Mouse (Mus musculus) A20 (cell line): ENCODE data around the gene Fhad1.
A peak's percentile ranks its signal among the peaks of the same experiment; 100 is the strongest.
"Not testable (repeated sequence)": the region's sequence is repeated elsewhere in the genome, so short reads cannot be mapped to it uniquely, and the experiment has no call there.

Experiments
- DNase-seq: peaks from one replicate; pipeline ENCODE4 v3.0.0-alpha.2; 2011; ENCODE audit warnings: low read depth, low spot score

The Fhad1 gene

DNA sequence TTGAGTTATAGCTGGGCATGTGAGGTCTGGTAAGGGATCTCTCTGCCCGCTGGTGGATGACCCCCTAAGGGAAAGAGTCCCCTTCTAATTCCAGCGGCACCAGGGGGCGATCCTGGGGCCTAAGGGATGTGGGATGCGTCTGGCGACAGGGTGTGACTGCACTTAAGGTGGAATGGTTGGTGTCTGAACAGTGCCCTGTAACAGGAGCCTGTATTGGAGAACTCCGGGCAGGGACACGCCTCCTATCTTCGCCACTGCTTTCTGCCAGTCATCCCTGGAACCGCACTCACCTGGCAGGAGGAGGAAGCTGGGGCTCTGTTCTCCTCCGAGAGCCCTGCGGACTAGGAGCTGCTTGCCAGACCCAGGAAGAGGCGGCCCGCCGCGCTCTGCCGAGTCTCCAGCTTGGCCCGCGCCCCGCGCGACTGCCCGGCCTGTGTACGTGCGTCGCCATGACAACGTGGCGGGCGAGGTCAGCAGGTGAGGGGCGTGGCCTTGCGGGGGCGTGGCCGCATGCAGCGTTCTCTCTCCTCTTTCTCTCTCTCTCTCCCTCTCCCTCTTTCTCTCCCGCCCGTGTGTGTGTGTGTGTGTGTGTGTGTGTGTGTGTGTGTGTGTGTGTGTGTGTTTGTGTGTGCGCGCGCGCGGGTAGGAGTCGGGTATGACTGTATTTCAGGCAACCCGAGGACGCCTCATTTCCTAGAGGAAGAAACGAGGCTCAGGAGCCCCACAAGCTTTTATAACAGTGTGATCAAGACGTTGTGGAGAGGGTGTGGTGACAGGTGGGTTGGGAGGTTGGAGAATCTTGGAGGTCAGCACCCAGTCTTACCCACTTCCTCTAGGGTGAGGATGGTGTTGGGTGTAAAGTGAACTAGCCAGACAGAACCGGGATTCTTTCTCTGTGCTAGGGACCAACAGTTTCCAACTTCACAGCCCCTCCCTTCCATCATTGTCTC lies at the start of gene Fhad1:
Gene Fhad1 (minus strand): TSS at position 424 of the 950 bp plus-strand sequence.
- peak; percentile 93 for DNase-seq

DNA sequence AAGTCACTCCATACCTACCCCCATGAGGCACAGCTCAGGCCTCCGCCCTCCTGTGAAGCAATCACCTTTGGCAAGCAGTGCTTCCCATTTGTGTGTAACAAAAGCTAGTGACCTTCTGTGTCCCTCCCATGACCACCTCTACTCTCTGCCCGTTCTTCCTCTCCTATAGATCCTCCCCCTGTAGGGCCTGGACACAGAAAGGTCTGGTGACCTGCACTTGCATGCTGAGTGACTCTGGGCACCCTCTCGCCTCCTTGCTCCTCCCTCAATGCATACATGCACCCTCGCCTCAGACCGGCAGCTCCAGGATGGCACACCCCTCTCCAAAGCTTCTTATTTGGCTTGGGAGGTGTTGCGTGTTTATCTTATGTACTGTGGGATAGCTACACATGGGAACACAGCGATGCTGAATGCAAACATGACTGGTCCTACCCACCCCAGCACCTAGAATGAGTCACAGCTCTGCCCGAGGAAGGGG lies 48.2 kb upstream of the Fhad1 start:
- no peak for DNase-seq

DNA sequence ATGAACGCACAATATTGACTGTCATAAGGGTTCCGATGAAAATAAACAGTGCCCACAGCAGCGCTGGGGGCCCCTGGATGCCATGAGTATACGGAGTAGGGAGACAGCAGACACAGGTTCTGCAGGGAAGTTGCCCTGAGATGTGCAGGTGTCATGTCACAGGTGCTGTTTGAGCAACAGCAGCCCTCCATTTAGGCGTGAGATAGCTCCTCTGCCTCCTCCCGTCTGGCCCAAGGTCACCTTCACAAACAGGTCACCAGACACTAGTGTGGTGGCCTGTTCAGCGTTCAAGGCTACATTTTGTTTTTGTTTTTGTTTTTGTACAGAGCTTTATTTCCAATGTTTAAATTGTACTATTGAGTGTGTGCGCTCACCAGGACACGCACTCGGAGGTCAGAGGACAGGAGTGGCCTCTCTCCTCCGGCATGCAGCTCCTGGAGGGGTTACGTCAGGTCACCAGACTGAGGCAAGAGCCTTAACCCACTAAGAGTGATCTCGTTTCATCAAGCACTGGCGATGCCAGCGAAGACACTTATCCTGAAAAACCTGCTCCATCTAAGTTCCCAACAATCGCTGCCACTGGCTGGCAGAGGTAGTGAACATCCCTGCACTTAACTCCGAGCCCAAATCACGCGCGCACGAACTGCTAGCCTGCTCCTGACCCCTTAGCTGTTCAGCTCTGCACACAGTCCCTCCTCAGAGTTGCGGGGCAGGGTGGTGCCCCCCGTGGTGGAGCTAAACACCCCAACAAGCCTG lies 46.8 kb upstream of the Fhad1 start:
- no peak for DNase-seq

DNA sequence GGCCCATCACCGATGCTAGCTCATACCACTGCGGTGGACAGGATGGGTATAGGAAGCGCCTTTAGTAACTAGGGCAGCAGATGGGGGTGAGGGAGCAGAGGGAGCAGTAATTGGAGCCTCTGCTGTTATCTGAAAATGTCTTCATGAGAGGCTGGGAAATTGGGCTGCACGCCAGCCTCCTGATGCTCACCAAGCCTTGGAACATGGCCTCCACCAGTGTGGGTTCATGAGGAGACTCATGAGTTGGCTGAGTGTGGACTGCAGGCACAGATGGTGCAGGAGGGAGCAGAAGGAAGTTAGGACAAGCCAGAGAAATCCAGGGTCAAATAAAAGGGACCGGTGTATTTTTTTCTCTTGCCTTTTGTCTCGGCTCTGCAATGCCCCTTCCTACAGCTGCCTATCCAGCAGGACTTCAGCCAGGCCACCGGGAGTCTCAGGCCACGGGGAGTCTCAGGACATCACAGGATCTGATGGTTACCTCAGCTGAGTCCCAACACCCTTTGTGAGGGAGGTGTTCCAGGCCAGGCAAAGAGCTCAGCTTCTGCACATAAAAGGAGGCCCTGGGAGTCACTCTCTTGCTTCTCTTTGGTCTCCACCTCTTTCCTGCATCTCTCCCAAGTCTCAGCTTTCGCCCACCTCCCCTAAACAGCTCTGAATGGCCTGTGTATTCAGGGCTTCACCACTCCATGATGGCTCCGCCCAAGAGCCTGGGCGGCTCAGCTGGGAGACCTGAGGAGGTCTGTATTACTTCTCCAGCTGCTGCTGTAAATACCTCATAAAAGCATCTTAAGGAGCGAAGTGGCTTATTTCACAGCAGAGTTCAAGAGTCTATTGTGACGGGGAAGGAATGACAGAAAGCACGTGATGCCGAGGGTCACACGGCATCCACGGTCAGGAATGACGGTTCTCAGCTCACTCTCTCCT lies 45.8 kb upstream of the Fhad1 start:
- no peak for DNase-seq

DNA sequence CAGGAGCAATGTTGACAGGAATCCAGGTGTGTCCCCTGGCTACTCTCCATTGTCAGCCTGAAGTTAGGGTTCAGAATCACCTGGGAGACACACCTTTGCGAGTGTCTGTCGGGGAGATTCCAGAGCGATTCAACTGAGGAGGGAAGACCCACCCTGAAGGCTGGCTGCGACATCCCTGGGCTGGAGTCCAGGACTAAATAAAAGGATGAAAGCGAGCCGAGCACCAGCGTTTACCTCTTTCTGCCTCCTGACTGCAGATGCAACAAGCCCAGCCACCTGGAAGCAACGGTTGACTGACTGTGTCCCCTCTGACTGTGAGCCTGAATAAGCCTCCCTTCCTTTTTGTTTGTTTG lies 44.9 kb upstream of the Fhad1 start:
- no peak for DNase-seq

DNA sequence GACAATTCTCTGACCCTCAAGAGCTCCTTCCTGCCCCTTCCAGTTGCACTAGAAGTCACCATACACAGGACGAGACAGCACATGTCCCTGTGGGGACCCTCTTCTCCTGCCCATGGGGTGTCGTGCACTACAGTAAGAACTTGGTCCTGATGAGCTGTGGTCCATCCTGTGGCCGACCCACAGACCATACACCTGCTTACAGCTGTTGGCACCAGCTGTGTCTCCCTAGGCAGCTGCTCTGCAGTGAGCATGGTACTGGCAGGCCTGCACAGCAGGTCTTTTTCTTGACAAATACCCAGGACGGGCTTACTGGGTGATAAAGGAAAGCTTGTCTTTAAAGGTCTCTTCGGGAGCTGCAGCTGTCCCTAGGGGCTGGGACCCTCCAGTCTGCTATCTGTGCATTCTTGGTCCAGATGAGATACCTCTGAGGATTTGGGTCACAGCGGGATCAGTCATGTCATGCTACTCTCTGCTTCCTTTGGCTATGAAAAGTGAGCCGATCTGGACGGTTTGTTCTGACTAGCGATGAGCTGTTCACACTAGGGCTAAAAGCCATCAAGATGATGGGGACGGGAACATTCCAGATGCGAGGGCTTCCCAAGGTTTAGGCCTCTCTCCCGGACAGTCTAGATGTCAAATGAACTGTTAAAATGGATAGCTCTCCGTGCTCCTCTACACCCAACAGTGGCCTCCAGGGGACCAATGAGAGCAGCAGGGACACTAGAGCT lies 44.4 kb upstream of the Fhad1 start:
- DNase-seq = no peak

DNA sequence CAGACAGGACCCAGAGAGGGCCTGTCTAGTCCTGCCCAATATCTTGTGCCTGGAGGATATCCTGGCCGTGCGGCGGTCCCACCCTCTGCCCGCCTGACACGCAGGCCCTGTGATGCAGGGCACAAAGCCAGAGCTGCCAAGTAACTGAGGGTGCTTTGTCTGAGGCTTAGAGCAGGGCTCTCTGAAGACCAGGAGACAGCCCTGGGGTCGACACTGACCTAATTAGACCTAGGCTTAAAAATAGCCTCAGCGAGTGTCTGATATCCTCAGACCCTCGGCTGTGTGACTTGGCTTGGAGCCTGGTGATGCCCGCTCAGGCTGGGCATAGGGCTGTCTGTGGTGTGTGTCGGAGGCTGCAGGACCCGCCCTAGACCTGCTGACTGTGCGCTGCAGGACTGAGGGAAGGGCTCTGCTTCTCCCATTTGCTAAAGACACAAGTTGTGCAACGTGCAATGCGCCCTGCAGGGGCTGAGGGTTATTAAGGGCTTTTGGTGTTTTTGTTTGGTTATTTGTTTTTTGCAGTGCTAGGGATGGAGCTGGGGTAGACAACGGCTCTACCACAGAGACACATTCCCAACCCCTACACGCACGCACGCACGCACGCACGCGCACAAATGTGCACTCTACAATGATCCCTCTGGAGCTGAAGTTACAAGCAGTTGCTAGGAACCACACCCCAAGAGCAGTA lies 42.8 kb upstream of the Fhad1 start:
- DNase-seq = no peak

DNA sequence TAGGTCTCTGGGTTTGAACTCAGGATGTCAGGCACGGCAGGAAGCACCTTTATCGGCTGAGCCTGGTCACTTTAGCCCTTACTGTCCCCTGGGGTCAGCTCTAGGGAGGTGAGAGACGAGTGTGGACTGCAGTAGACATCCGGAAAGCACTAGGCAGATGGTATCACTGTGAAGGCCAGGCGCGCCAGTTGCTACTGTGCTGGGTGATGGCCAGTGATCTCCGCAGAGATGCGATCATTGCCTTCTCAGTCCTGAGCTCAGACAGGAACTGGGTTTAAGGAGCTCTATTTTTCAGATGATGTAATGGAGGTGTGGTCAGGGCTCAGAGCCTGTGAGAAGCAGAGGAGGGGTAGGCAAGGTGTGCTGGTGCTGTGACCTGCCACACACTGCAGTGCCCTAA lies 40.7 kb upstream of the Fhad1 start:
- DNase-seq = no peak

DNA sequence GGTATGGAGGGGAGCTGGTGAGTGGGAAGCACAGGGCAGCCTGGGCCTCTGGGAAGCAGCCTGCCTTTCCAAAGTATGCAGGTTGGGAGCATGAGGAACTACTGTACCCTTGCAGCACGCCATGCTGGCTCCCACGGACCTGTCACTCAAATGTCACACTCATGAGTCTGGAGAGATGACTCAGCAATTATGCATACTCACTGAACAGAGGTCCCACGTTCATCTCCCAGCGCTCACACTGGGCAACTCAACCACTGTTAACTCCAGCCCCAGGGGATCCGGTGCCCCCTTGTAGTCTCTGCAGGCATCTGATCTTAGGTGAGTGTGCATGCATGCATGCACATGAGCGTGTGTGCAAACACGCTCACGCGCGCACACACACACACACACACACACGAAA lies 39.7 kb upstream of the Fhad1 start:
- no peak for DNase-seq

DNA sequence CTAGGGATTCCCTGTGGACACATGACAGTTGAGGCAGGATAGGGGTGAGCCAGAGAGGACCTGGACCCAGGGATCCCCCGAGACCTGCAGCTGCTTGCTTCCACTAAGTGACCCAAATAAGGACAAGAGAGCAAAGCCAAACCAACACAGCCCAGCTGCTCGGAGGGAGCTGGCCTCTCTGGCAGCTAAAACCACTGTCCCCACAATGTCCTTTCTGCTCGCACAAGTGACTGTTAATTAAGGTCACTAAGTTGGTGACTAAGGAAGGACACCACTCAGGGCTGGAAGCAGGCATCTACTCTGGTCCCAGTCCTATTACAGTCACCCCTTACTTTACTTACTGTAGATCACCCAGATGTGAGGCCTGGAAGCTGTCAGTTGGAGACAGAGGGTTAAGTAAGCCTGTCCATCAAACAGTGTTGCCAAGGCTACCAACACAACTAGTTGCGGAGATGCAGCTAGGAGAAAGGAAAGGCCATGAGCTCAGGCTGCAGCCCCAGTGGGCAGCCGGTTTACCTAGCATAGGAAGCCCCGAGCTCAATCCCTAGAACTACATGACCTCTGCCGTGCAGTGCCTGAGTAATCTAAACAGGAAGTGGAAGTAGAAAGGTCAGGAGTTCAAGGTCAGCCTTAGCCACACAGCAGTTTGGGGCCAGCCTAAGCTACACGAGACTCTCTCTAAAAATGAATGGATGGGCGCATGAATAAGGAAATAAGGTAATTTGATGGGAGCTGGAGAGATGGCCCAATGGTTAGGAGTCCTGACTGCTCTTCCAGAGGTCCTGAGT lies 39.0 kb upstream of the Fhad1 start:
- peak; percentile 20 for DNase-seq

DNA sequence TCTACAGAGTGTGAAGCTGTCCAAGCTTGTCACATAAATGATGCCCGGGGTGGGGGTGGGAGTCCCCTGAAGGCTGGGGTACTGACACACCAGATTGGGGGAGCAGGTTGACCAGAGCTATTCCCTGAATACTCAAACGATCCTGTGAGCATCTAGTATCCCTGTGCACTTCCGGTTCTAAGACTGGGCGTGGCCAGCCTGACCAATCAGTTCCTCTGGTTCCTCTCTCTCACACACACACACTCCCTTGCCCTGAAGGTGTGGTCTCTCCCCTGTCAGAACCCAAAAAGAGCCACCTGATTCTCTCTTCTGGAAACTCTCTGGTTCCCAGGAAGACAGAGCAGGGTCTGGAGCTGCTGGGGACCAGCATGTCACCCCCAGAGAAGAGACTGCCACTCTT lies 38.4 kb upstream of the Fhad1 start:
- DNase-seq = no peak

DNA sequence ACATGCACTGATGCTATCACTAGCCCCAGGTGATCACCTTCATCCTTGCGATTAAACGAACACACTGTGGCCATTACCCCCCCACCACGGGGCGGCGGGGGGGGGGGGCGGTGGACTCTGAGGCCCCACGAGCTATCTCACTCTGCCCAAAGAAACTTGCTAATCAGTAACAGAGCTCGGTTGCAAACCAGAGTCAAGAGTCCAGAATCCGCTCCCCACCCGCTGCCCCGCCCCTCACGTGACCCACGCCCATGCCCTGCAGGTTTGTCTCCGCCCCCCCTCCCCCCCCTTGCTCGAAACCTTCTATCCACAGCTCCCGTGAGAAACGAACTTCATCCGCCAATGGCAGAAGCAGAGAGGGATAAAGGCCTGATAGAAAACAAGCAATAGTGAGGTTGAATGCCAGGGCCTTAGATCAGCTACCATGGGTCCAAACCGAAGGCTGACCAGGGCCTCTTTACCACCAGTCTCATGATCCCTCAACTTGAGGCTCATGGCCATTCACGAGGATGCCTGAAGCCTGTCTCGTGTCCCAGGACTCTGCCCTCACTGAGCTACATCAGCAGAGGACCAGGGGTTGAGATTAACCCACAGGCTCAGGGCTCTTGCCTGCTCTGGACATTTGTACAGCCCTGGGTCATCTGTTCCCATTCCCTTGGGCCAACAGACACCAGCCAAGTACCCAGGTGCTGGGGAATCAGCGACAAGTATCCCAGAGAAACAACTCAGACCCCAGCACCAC lies 37.7 kb upstream of the Fhad1 start:
- no peak for DNase-seq

DNA sequence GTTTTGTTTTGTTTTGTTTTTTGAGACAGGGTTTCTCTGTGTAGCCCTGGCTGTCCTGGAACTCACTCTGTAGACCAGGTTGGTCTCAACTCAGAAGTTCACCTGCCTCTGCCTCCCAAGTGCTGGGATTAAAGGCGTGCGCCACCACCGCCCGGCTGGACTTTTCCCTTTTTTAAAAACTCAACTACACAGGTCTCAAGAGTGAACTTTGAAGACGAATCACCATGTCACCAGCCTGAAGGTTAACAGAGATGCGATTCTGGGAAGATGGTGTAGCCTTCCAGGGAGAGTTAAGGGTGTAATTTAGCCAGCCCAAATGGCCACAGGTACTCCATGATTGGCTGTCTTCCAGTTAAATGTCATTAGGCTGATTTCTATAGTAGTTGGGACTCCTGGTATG lies 37.0 kb upstream of the Fhad1 start:
- DNase-seq = not testable (repeated sequence)

DNA sequence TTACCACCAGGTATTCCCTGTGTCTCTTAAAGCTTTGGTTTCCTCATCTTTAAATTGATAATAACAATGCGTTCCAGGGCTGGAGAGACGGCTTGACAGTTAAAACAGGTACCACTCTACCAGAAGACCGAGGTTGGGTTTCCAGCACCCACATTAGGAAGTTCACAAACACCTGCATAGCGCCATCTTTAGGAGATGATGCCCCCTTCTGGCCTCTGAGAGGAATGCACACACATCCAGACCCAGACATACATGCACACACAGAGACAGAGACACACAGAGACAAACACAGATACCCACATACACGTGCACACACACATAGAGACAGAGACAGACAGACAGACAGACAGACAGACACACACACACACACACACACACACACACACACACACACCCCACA lies 35.1 kb upstream of the Fhad1 start:
- no peak for DNase-seq

DNA sequence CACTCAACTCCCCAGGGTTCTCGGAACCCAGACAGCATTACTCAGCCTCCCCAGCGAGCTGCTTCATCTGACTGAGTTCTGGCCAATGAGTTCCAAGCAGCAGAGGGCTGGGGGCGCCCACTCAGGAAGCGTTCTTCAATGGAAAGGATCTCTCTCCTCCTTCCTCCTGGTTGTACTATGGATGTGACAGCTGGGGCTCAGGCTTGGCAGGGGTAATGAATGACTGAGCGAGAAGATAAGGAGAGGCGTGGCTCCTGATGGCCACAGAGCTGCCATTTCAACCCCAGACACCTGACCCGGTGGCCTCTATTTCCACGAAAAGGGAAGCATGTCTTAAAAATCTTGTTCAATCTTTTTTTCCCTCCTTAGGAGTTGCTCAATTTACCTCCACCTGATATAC lies 33.5 kb upstream of the Fhad1 start:
- no peak for DNase-seq

DNA sequence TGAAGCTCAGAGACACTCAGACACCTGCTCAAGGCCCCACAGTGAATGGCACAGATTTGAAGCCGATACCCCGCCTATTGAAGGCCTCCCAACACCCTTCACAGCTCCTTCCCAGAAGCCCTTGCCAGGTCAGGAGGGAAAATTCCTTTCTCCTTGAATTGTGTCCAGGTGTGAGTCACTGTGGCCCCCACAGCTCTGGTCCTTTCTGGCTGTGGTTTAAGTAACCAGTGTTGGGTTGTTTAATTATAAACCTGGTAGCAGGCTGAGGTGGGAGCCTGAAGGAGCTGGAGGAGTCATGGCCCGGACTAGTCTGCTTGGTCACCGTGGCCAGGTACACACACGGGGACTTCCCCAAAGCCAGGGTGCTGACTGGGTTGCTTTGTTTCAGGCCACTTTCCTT lies 32.1 kb upstream of the Fhad1 start:
- no peak for DNase-seq

DNA sequence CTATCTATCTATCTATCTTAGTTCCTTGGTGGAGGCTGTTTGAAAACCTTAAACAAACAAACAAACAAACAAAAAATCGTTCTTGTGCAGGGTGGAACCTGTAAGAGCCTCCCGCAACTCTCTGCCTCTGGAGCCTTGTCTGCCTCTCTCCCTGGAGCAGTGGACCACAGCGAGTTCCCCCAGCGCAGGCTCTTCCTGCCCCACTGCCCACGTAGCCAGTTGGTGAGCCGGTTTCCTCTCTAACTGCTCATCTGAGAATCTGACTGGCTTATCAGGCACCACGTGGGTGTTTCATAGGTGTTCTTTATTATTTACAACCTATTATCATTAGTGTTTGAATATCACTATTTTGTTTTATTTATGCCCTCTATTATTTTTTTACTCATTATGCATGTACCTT lies 31.6 kb upstream of the Fhad1 start:
- DNase-seq = no peak

DNA sequence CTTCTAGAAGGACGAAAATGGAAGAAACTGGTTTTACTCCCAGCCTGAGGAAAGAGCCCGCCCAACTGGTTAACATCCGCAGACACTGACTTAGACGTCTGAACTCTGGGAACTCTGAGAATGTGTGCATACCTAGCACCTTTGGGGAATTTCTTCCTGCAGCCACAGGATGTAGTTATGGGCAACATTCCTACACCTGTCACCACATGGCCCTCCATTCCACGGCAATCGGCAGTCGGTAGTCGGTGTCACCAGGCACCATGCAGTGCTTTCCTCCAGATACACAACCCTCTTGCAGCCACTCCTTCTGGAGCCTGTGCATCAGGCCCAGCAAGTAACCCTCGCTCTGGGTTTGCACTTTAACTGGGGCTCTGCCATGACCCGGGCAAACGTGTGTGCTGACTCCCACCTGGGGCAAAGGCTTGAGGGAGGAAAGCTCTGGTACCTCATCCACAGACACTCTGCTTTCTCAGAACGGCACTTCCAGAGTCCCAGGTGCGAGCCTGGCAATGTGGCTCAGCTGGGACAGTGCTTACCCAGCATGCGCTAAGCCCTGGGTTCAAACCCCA lies 30.8 kb upstream of the Fhad1 start:
- no peak for DNase-seq

DNA sequence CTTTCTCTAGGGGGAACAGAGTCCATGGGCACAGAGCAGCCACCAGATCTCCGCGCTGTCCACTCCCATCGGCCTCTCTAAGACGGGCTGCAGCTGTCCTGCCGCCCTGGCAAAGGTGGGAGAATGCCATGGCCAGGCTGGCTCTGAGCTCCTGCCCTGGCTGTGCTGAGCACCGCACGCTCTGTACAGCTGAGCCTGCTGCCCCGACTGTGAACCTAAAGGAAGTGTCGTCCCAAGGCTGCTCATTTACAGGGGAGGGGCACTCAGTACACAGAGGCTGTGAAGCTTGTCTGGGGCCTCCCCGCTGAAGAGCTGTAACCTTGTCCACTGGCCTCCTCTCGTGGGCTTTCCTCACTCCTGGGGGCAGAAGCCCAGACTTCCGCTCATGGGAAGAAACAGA lies 29.6 kb upstream of the Fhad1 start:
- no peak for DNase-seq
